Mouse (Mus musculus) hindbrain, embryonic 11.5 days (tissue): ENCODE data around the gene Triobp. TPM values are rescaled to one million over a fixed set of nuclear protein-coding genes. Genes with fewer than 3 reads are reported as not detected.

Experiments
- ATAC-seq: fragments of 200-750 bp; cut with Nextera tagmentation; 2 replicates; pipeline ENCODE4 v1.8.0; 2017; ENCODE audit warnings: mild to moderate bottlenecking, moderate TSS enrichment, moderate library complexity; ENCODE audit not compliant: low FRiP score
- DNase-seq: peaks from one replicate; pipeline ENCODE4 v3.0.0-alpha.2; 2015; ENCODE audit warnings: low spot score
- H3K27ac ChIP-seq: fragments of 300-500 bp; sonication (generic); 2 replicates; pipeline ENCODE4 v1.5.1; 2014; ENCODE audit warnings: mild to moderate bottlenecking, low read depth, low read length
- H3K27me3 ChIP-seq: fragments of 300-500 bp; sonication (generic); 2 replicates; pipeline ENCODE4 v1.6.1; 2014; ENCODE audit warnings: mild to moderate bottlenecking, low read length, moderate library complexity, mixed read lengths; ENCODE audit not compliant: control insufficient read depth, insufficient read depth
- H3K36me3 ChIP-seq: fragments of 300-500 bp; sonication (generic); 2 replicates; pipeline ENCODE4 v1.6.1; 2014; ENCODE audit warnings: mild to moderate bottlenecking, low read length, moderate library complexity, mixed read lengths; ENCODE audit not compliant: control insufficient read depth, insufficient read depth
- H3K4me1 ChIP-seq: fragments of 300-500 bp; sonication (generic); replicated peaks from 2 replicates; pipeline ENCODE4 v1.6.1; 2014; ENCODE audit warnings: low read length, mixed read lengths; ENCODE audit not compliant: control insufficient read depth, insufficient read depth
- H3K4me2 ChIP-seq: fragments of 300-500 bp; sonication (generic); replicated peaks from 2 replicates; pipeline ENCODE4 v1.6.1; 2014; ENCODE audit warnings: mild to moderate bottlenecking, low read depth, low read length
- H3K4me3 ChIP-seq: fragments of 300-500 bp; sonication (generic); 2 replicates; pipeline ENCODE4 v1.5.1; 2014; ENCODE audit warnings: low read depth, low read length
- H3K9ac ChIP-seq: fragments of 300-500 bp; sonication (generic); 2 replicates; pipeline ENCODE4 v1.6.1; 2014; ENCODE audit warnings: low read depth, low read length
- H3K9me3 ChIP-seq: fragments of 300-500 bp; sonication (generic); 2 replicates; pipeline ENCODE4 v1.6.1; 2016; ENCODE audit warnings: low read length; ENCODE audit not compliant: control insufficient read depth
- WGBS: fragments of 180-500 bp; shearing (Covaris S2); extraction: QIAGEN DNeasy Blood & Tissue Kit; methylation state at CpG from one replicate; pipeline ENCODE4 v1.1.7; 2014; 5-methylcytosine and 5-hydroxymethylcytosine counted together
- polyA plus RNA-seq: library from polyadenylated mRNA; unstranded; fragments of >200 nt; fragmentation: Nextera tagmentation; extraction: Ambion mirVana; gene quantifications from 2 replicates; pipeline ENCODE4 v1.2.1, GENCODE M21; 2014

The Triobp gene
- polyA plus RNA-seq, 1 experiment from 2014 or later = 45.4 TPM

DNA sequence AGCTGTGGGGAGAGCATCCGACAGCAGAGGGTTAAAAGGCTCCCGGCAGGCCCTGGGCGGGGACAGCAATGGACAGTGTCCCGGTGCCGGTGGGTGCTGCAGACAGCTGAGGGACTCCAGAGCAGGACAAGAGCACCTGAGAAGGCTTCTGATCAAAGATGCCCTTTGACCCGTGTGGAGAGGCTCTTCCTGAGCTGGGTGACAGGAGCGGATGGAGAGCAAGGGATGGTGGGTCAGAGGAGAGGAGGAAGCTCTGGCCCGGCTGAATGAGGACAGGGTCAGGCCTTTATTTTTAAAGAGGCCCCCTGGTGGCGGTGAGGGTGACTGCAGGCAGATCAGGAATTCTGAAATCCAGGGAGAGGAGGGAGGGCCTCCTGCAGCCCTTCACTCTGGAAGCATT lies 4.9 kb upstream of the Triobp start:
- peak overlapping the region; percentile 53 for H3K9ac ChIP-seq
- H3K36me3 ChIP-seq = peaks cover 4% of the 10 kb centered on the region; the same call in 1 of the 2 replicates
- H3K4me3 ChIP-seq = 0 out of 2 replicates have a peak overlapping the region, but pooled peaks have one; percentile 16
- ATAC-seq (peak; percentile 65; the same call in 1 of the 2 replicates), DNase-seq (peak; percentile 92)
- peak overlapping the region; percentile 35 for H3K4me2 ChIP-seq
- H3K27ac ChIP-seq = 0 out of 2 replicates have a peak overlapping the region, but pooled peaks have one; percentile 37
- H3K27me3 ChIP-seq = no peaks in the 10 kb centered on the region; the same call in 1 of the 2 replicates
- no peaks in the 10 kb centered on the region; the same call in none of the 2 replicates for H3K4me1 ChIP-seq
- H3K9me3 ChIP-seq = no peaks in the 10 kb centered on the region
- WGBS = 7% methylated on average over 9 of the region's 9 CpGs

DNA sequence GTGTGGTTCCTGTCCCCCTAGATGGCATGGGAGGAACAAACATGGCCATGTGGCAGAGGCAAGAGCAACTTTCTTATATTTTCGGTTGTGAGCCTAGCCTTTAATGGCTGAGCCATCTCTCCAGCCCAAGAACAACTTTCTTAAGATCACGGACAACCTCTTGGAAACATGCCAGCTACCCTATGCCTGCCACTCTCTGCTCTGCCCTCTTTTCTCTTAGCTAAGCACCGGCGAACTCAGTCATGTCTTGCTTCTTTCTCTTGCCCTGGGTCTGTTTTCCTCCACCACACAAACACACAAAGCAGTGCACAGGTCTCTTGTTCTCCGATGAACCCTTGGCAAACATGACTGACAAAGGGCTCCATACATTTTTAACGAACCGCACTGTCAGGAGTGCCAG lies 1.3 kb upstream of the Triobp start:
- WGBS = 87% methylated on average over 7 of the region's 7 CpGs
- Histone ChIP-seq H3K27ac (no peak overlapping the region), H3K4me1 (no peaks in the 10 kb centered on the region; the same call in none of the 2 replicates), H3K27me3 (no peaks in the 10 kb centered on the region; the same call in 1 of the 2 replicates), H3K4me3 (no peak overlapping the region), H3K36me3 (no peaks in the 10 kb centered on the region), H3K4me2 (no peak overlapping the region), H3K9ac (no peak overlapping the region), H3K9me3 (no peaks in the 10 kb centered on the region)
- DNase-seq (no peak), ATAC-seq (no peak)

DNA sequence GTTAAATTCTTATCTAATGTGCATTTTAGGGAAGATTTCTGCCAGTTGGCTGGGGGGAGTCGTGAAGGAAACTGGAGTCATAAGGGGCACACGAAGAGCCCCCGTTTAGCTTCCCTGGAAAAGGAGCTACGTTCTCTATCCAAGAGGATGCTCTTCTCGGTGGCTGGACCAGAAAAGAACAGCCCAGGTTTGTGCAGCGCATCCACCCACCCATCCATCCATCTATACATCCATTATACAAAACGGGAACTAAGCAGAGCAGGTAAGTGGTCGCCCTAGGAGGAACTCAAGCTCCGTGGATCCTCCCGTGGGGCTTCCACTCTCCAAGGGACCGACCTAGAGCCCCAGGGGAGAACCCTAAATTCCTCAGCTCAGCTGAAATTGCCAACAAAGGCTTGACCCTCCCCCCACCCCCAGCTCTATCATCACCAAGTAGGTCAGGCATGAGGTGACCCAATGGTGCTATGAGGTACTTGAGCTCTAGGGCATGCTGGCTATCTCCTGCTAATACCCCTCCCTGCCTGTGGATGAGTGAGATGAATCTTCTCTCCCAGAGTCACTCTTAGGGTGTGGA lies 715 bp downstream of the Triobp start:
- 4% methylated on average over 11 of the region's 11 CpGs for WGBS
- Histone ChIP-seq H3K4me2 (peak overlapping the region; percentile 53), H3K27me3 (no peaks in the 10 kb centered on the region; the same call in 1 of the 2 replicates), H3K27ac (peak overlapping the region; percentile 58; the same call in 1 of the 2 replicates), H3K4me1 (no peaks in the 10 kb centered on the region; the same call in none of the 2 replicates), H3K36me3 (no peaks in the 10 kb centered on the region), H3K9me3 (no peaks in the 10 kb centered on the region), H3K4me3 (peak overlapping the region; percentile 52), H3K9ac (peak overlapping the region; percentile 67)
- peak; percentile 45 for ATAC-seq
- no peak for DNase-seq

GRCm38 (mm10) chr15:78948883-78949282 lies 1.4 kb downstream of the Triobp start:
- WGBS = 98% methylated on average over 3 of the region's 3 CpGs
- no peaks in the 10 kb centered on the region; the same call in 1 of the 2 replicates for H3K27me3 ChIP-seq
- no peak overlapping the region for H3K9ac ChIP-seq
- H3K27ac ChIP-seq = no peak overlapping the region
- peak overlapping the region; percentile 53 for H3K4me2 ChIP-seq
- DNase-seq = no peak
- no peaks in the 10 kb centered on the region for H3K9me3 ChIP-seq
- no peak for ATAC-seq
- no peaks in the 10 kb centered on the region for H3K36me3 ChIP-seq
- H3K4me3 ChIP-seq = no peak overlapping the region; the same call in 1 of the 2 replicates
- H3K4me1 ChIP-seq = no peaks in the 10 kb centered on the region; the same call in 1 of the 2 replicates

GRCm38 (mm10) chr15:78955663-78956062 lies 8.1 kb downstream of the Triobp start:
- ATAC-seq (no peak), DNase-seq (no peak)
- no peak overlapping the region for H3K4me3 ChIP-seq
- no peak overlapping the region for H3K27ac ChIP-seq
- no peak overlapping the region for H3K9ac ChIP-seq
- H3K27me3 ChIP-seq = no peaks in the 10 kb centered on the region
- no peaks in the 10 kb centered on the region for H3K9me3 ChIP-seq
- no peak overlapping the region for H3K4me2 ChIP-seq
- H3K4me1 ChIP-seq = no peaks in the 10 kb centered on the region
- 76% methylated on average over 3 of the region's 3 CpGs for WGBS
- 0 out of 2 replicates have a peak, but pooled peaks cover 5% of the 10 kb centered on the region for H3K36me3 ChIP-seq

DNA sequence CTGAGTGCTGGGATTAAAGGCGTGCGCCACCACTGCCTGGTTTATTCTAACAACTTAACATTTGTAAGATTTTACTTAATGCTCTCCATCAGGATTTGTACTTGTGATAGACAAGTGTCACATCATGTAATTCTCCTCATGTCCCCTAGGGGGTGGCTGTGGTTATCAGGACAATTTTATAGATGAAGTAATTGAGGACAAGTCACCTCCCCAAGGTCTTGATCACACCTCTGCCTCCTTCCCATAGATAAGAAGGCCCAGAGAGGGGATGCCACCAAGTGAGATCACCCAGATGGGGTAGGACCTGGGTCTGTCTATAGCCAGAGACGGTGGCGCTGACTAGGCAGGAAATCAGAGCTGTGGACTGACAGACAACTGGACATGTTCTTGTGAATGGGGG lies 8.8 kb downstream of the Triobp start:
- Histone ChIP-seq H3K9me3 (no peaks in the 10 kb centered on the region), H3K36me3 (0 out of 2 replicates have a peak, but pooled peaks cover 5% of the 10 kb centered on the region)
- DNase-seq = peak; percentile 21

GRCm38 (mm10) chr15:78957021-78957420 lies 9.5 kb downstream of the Triobp start:
- ATAC-seq = no peak
- Histone ChIP-seq H3K27ac (no peak overlapping the region), H3K4me2 (no peak overlapping the region), H3K4me1 (no peaks in the 10 kb centered on the region), H3K9ac (no peak overlapping the region), H3K4me3 (no peak overlapping the region), H3K9me3 (no peaks in the 10 kb centered on the region), H3K27me3 (no peaks in the 10 kb centered on the region), H3K36me3 (0 out of 2 replicates have a peak, but pooled peaks cover 5% of the 10 kb centered on the region)
- DNase-seq = no peak
- WGBS = 73% methylated on average over 14 of the region's 15 CpGs

More for the DNA sequence above, 8.8 kb downstream of the Triobp start:
- Histone ChIP-seq H3K27ac (no peak overlapping the region), H3K27me3 (no peaks in the 10 kb centered on the region), H3K4me2 (no peak overlapping the region), H3K4me3 (no peak overlapping the region), H3K9ac (no peak overlapping the region), H3K4me1 (no peaks in the 10 kb centered on the region)
- 88% methylated on average over 4 of the region's 4 CpGs for WGBS
- ATAC-seq = no peak

- Histone ChIP-seq H3K9me3 (no peaks in the 10 kb centered on the region), H3K4me3 (no peak overlapping the region), H3K4me2 (no peak overlapping the region), H3K27me3 (no peaks in the 10 kb centered on the region), H3K36me3 (0 out of 2 replicates have a peak, but pooled peaks cover 5% of the 10 kb centered on the region), H3K27ac (no peak overlapping the region), H3K4me1 (no peaks in the 10 kb centered on the region), H3K9ac (no peak overlapping the region)
- 95% methylated on average over 11 of the region's 11 CpGs for WGBS
- ATAC-seq (no peak), DNase-seq (no peak)
Measured at GRCm38 (mm10) chr15:78959537-78959936, 12.0 kb downstream of the Triobp start.

DNA sequence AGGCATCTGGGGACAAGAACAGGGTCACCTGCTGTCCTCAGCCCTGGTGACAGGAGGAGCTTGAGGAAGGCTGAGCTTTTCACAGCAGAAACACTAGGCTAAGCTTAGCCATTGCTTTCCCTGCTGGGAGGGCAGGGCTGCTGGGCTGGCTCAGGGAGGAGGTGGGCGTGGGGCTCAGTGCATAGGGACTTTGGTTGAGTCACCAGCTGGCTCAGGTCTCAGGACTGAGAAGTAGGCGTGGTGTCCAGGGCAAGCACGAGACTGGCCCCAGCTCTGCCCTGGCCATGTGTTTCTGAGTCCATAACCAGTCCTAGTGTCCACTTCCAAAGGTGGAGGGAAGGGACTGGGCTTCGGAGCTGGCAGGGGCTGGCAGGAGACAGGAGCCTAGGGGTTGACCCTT lies 12.6 kb downstream of the Triobp start:
- Histone ChIP-seq H3K4me3 (no peak overlapping the region), H3K9me3 (no peaks in the 10 kb centered on the region), H3K4me2 (no peak overlapping the region), H3K27me3 (no peaks in the 10 kb centered on the region), H3K4me1 (no peaks in the 10 kb centered on the region), H3K9ac (no peak overlapping the region), H3K27ac (no peak overlapping the region), H3K36me3 (0 out of 2 replicates have a peak, but pooled peaks cover 5% of the 10 kb centered on the region)
- WGBS = 83% methylated on average over 4 of the region's 4 CpGs
- ATAC-seq (no peak), DNase-seq (no peak)
